Mouse (Mus musculus) embryonic facial prominence, embryonic 14.5 days (tissue): ENCODE measurements around the gene Platr17. TPM values are rescaled to one million over a fixed set of nuclear protein-coding genes. Genes with fewer than 3 reads are reported as not detected.

Experiments
- ATAC-seq: fragments of 200-750 bp; cut with Nextera tagmentation; 2 replicates; pipeline ENCODE4 v1.8.0; 2017; ENCODE audit warnings: low read depth, moderate number of reproducible peaks, moderate TSS enrichment
- DNase-seq: peaks from one replicate; pipeline ENCODE4 v3.0.0-alpha.2; 2015; ENCODE audit warnings: low spot score
- H3K27ac ChIP-seq: fragments of 300-500 bp; sonication (generic); replicated peaks from 2 replicates; pipeline ENCODE4 v1.5.1; 2014; ENCODE audit warnings: low read depth, mild to moderate bottlenecking, low read length, moderate library complexity
- H3K27me3 ChIP-seq: fragments of 300-500 bp; sonication (generic); replicated peaks from 2 replicates; pipeline ENCODE4 v1.6.1; 2014; ENCODE audit warnings: low read length; ENCODE audit not compliant: control insufficient read depth, insufficient read depth
- H3K36me3 ChIP-seq: fragments of 300-500 bp; sonication (generic); 2 replicates; pipeline ENCODE4 v1.6.1; 2014; ENCODE audit warnings: low read length, mixed read lengths; ENCODE audit not compliant: control insufficient read depth, insufficient read depth
- H3K4me1 ChIP-seq: fragments of 300-500 bp; sonication (generic); 2 replicates; pipeline ENCODE4 v1.6.1; 2014; ENCODE audit warnings: antibody characterized with exemption, low read length; ENCODE audit not compliant: control insufficient read depth, insufficient read depth
- H3K4me2 ChIP-seq: fragments of 300-500 bp; sonication (generic); 2 replicates; pipeline ENCODE4 v1.6.1; 2014; ENCODE audit warnings: low read depth, mild to moderate bottlenecking, low read length, moderate library complexity, mixed read lengths
- H3K4me3 ChIP-seq: fragments of 300-500 bp; sonication (generic); 2 replicates; pipeline ENCODE4 v1.5.1; 2014; ENCODE audit warnings: low read depth, mild to moderate bottlenecking, low read length
- H3K9ac ChIP-seq: fragments of 300-500 bp; sonication (generic); 2 replicates; pipeline ENCODE4 v1.6.1; 2014; ENCODE audit warnings: low read depth, mild to moderate bottlenecking, low read length, moderate library complexity, mixed read lengths
- H3K9me3 ChIP-seq: fragments of 300-500 bp; sonication (generic); 2 replicates; pipeline ENCODE4 v1.6.1; 2016; ENCODE audit warnings: low read length; ENCODE audit not compliant: control insufficient read depth
- WGBS: fragments of 180-500 bp; shearing (Covaris S2); extraction: QIAGEN DNeasy Blood & Tissue Kit; methylation state at CpG from one replicate; pipeline ENCODE4 v1.1.7; 2014; 5-methylcytosine and 5-hydroxymethylcytosine counted together
- polyA plus RNA-seq: library from polyadenylated mRNA; unstranded; fragments of >200 nt; fragmentation: Nextera tagmentation; extraction: Ambion mirVana; gene quantifications from 2 replicates; pipeline ENCODE4 v1.2.1, GENCODE M21; 2014

The Platr17 gene
- polyA plus RNA-seq, 1 experiment from 2014 or later, result not detected

- Histone ChIP-seq H3K9ac (peak overlapping the region; percentile 79), H3K9me3 (no peaks in the 10 kb centered on the region), H3K27me3 (no peaks in the 10 kb centered on the region), H3K4me3 (peak overlapping the region; percentile 87), H3K36me3 (peaks cover 58% of the 10 kb centered on the region), H3K27ac (no peak overlapping the region), H3K4me2 (peak overlapping the region; percentile 89), H3K4me1 (peaks cover 12% of the 10 kb centered on the region)
- under 1% methylated on average over 14 of the region's 26 CpGs for WGBS
- DNase-seq (no peak), ATAC-seq (no peak)
These were observed 36.0 kb downstream of the Platr17 start for GRCm38 (mm10) chr17:33940981-33941380.

- WGBS, result 55% methylated on average over 19 of the region's 19 CpGs
- Histone ChIP-seq H3K9me3 (no peaks in the 10 kb centered on the region), H3K4me2 (peak overlapping the region; percentile 89), H3K4me1 (peaks cover 12% of the 10 kb centered on the region), H3K9ac (peak overlapping the region; percentile 79), H3K4me3 (peak overlapping the region; percentile 87), H3K27me3 (no peaks in the 10 kb centered on the region), H3K27ac (no peak overlapping the region), H3K36me3 (peaks cover 58% of the 10 kb centered on the region)
- ATAC-seq (no peak), DNase-seq (no peak)
These were observed 36.4 kb downstream of the Platr17 start for GRCm38 (mm10) chr17:33941381-33941780.

GRCm38 (mm10) chr17:33943454-33943853 is 38.5 kb downstream of the Platr17 start:
- Histone ChIP-seq H3K9ac (no peak overlapping the region), H3K27me3 (no peaks in the 10 kb centered on the region), H3K4me1 (peaks cover 12% of the 10 kb centered on the region), H3K27ac (no peak overlapping the region), H3K4me3 (no peak overlapping the region), H3K36me3 (peaks cover 52% of the 10 kb centered on the region), H3K9me3 (no peaks in the 10 kb centered on the region), H3K4me2 (no peak overlapping the region)
- DNase-seq (no peak), ATAC-seq (no peak)
- 94% methylated on average over 15 of the region's 15 CpGs for WGBS

DNA sequence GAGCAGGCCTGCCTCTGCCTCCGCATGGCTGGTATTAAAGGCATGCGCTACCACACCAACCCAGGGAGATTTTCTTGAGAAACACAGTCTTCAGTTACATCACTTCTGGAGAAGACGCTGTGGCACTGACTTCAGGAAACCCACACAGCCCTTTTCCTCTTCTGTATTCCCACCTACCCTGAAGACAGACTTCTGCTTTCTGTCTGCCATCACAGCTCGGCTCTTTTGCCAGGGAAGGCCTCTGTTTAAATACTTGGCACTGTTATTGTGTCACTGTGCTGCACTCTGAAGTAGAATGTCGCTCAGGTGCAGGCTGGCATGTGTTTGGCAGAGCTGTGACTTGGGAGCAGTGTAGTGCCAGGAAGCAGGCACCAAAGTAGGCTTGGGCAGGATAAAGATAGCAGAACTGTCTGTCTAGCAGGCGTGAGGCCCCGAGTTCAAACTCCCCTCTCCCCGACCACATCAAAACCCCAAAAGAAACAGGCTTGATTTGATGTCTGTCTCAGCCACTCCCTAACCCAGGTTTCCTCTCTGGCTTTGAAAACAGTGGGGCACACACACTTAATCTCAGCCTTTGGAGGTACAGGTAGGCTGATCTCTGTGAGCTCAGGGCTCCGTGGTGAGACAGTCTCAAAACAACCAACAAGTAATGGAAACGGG is 42.6 kb downstream of the Platr17 start:
- ATAC-seq (no peak), DNase-seq (no peak)
- WGBS, result 92% methylated on average over 10 of the region's 10 CpGs
- H3K4me2 ChIP-seq, result no peak overlapping the region
- no peaks in the 10 kb centered on the region for H3K27me3 ChIP-seq
- H3K27ac ChIP-seq, result no peak overlapping the region
- H3K4me1 ChIP-seq, result peaks cover 7% of the 10 kb centered on the region; the same call in 1 of the 2 replicates
- H3K36me3 ChIP-seq, result peaks cover 66% of the 10 kb centered on the region
- no peaks in the 10 kb centered on the region for H3K9me3 ChIP-seq
- H3K4me3 ChIP-seq, result no peak overlapping the region
- H3K9ac ChIP-seq, result no peak overlapping the region

- no peak overlapping the region for H3K9ac ChIP-seq
- no peak overlapping the region for H3K4me2 ChIP-seq
- no peaks in the 10 kb centered on the region for H3K9me3 ChIP-seq
- H3K4me1 ChIP-seq, result peaks cover 14% of the 10 kb centered on the region
- H3K36me3 ChIP-seq, result peaks cover 67% of the 10 kb centered on the region
- H3K27ac ChIP-seq, result no peak overlapping the region
- ATAC-seq (no peak), DNase-seq (no peak)
- 82% methylated on average over 22 of the region's 22 CpGs for WGBS
- H3K4me3 ChIP-seq, result no peak overlapping the region
- H3K27me3 ChIP-seq, result no peaks in the 10 kb centered on the region
These were observed 43.4 kb downstream of the Platr17 start for GRCm38 (mm10) chr17:33948090-33948904.

DNA sequence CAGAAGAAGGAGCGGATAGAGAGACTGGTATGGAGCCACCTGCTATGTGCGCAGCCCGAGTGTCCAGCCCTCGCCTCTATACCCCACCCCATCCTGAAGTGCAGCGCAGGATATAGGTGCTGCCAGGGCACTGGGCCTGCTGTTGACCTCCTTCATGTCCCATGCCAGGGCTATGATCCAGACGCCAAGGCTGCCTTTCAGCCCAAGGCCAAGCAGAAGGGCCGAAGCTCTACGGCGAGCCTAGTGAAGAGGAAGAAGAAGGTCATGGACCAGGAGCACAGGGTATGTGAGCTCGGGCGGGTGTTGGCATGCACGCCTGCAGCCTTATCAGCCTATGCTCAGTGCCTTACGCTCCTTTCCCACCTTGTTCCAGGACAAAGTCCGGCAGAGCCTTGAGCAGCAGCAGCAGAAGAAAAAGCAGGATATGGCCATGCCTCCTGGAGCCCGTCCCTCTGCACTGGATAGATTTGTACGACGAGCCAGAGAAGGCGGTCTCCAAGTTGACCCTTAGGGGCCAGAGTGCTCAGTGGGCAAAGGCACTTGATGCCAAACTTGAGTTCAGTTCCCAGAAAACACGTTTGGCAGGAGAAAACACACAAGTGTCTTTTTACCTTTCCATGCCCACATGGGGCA is 44.1 kb downstream of the Platr17 start:
- H3K27ac ChIP-seq, result no peak overlapping the region
- peaks cover 20% of the 10 kb centered on the region for H3K4me1 ChIP-seq
- ATAC-seq (no peak), DNase-seq (no peak)
- H3K4me2 ChIP-seq, result no peak overlapping the region
- WGBS, result 90% methylated on average over 19 of the region's 19 CpGs
- no peaks in the 10 kb centered on the region for H3K27me3 ChIP-seq
- no peak overlapping the region for H3K4me3 ChIP-seq
- H3K36me3 ChIP-seq, result peaks cover 67% of the 10 kb centered on the region
- H3K9me3 ChIP-seq, result no peaks in the 10 kb centered on the region
- no peak overlapping the region for H3K9ac ChIP-seq

GRCm38 (mm10) chr17:33950131-33950625 is 45.2 kb downstream of the Platr17 start:
- Histone ChIP-seq H3K27me3 (no peaks in the 10 kb centered on the region), H3K27ac (peak overlapping the region; percentile 88), H3K4me3 (peak overlapping the region; percentile 46), H3K9ac (peak overlapping the region; percentile 70), H3K36me3 (peaks cover 61% of the 10 kb centered on the region), H3K4me2 (peak overlapping the region; percentile 80), H3K9me3 (no peaks in the 10 kb centered on the region), H3K4me1 (peaks cover 26% of the 10 kb centered on the region)
- no peak for ATAC-seq
- DNase-seq, result no peak
- 70% methylated on average over 10 of the region's 10 CpGs for WGBS

- H3K27me3 ChIP-seq, result no peaks in the 10 kb centered on the region
- DNase-seq, result peak; percentile 95
- peak; percentile 81 for ATAC-seq
- H3K9me3 ChIP-seq, result no peaks in the 10 kb centered on the region
- peaks cover 26% of the 10 kb centered on the region for H3K4me1 ChIP-seq
- H3K4me2 ChIP-seq, result peak within 1 kb of the TSS; percentile 80
- peak within 1 kb of the TSS; percentile 46 for H3K4me3 ChIP-seq
- peaks cover 56% of the 10 kb centered on the region for H3K36me3 ChIP-seq
- WGBS, result 2% methylated on average over 29 of the region's 45 CpGs
- peak within 1 kb of the TSS; percentile 70 for H3K9ac ChIP-seq
- peak within 1 kb of the TSS; percentile 88 for H3K27ac ChIP-seq
These were observed 46.3 kb downstream of the Platr17 start, which contains the start of gene B3galt4 for GRCm38 (mm10) chr17:33951021-33951946. Gene B3galt4 (minus strand): TSS chr17:33951488.
